Mouse (Mus musculus): ENCODE measurements at regions not wholly inside any gene's neighbourhood (a gene's known extent, or its start where the extent isn't known, plus 50 kb on each side); places are given as distances from the start of the nearest gene placed in this dataset.

- no peak for DNase-seq
These were observed 588.5 kb downstream of the Plod2 start for GRCm38 (mm10) chr9:93130561-93130960.

GRCm38 (mm10) chr9:93131620-93132200 lies 589.7 kb downstream of the Plod2 start:
- DNase-seq = no peak

- DNase-seq = no peak
These were observed 594.3 kb downstream of the Plod2 start for GRCm38 (mm10) chr9:93136349-93136748.

GRCm38 (mm10) chr9:93170071-93170470 lies 628.0 kb downstream of the Plod2 start:
- DNase-seq = no peak

- no peak for DNase-seq
These were observed 644.6 kb downstream of the Plod2 start for GRCm38 (mm10) chr9:93186638-93187037.

- no peak for DNase-seq
These were observed 690.5 kb downstream of the Plod2 start for GRCm38 (mm10) chr9:93232562-93232961.

GRCm38 (mm10) chr9:93252146-93252545 lies 710.1 kb downstream of the Plod2 start:
- no peak for DNase-seq

GRCm38 (mm10) chr9:93297332-93297731 lies 755.3 kb downstream of the Plod2 start:
- no peak for DNase-seq

- DNase-seq = no peak
These were observed 764.7 kb downstream of the Plod2 start for GRCm38 (mm10) chr9:93306753-93307152.

- DNase-seq = no peak
These were observed 787.1 kb downstream of the Plod2 start for GRCm38 (mm10) chr9:93328997-93329682.
